Mouse (Mus musculus) MEL (cell line): Measurements from ENCODE around the gene Ntrk3. TPM values are rescaled to one million over a fixed set of nuclear protein-coding genes. Genes with fewer than 3 reads are reported as not detected.

Source experiments
- DNase-seq: peaks from one replicate; pipeline ENCODE4 v3.0.0; 2011; ENCODE audit warnings: low read depth, low spot score
- H3K27ac ChIP-seq: 2 replicates; pipeline ENCODE4 v1.5.1; 2012; ENCODE audit warnings: low read depth, mild to moderate bottlenecking, control low read depth, low read length, moderate library complexity; ENCODE audit not compliant: control insufficient read depth
- H3K27me3 ChIP-seq, 2 experiments: fragments of 150-350 bp in 1 of 2; sonication (generic) in 1 of 2; 2 replicates each; pipeline ENCODE4 v1.6.1; 2012; ENCODE audit warnings: low read length in 2 of 2, mild to moderate bottlenecking in 2 of 2, improper control_type of control experiment in 1 of 2, moderate library complexity in 1 of 2; ENCODE audit not compliant: insufficient read depth in 2 of 2, control insufficient read depth in 1 of 2
- H3K36me3 ChIP-seq, 2 experiments: 2 replicates each; pipeline ENCODE4 v1.6.1; 2012 to 2014; ENCODE audit warnings: low read length in 2 of 2, improper control_type of control experiment in 1 of 2, inconsistent platforms in 1 of 2, mild to moderate bottlenecking in 1 of 2; ENCODE audit not compliant: insufficient read depth in 2 of 2, control insufficient read depth in 1 of 2
- H3K4me1 ChIP-seq, 2 experiments: fragments of 150-350 bp in 1 of 2; sonication (generic) in 1 of 2; 2 replicates each; pipeline ENCODE4 v1.6.1; 2012; ENCODE audit warnings: low read length in 2 of 2, improper control_type of control experiment in 1 of 2, mild to moderate bottlenecking in 1 of 2; ENCODE audit not compliant: insufficient read depth in 2 of 2, control insufficient read depth in 1 of 2
- H3K4me3 ChIP-seq, 2 experiments: fragments of 150-350 bp in 1 of 2; sonication (generic) in 1 of 2; 2 replicates each; pipeline ENCODE4 v1.5.1; 2012; ENCODE audit warnings: low read depth in 2 of 2, low read length in 2 of 2, mild to moderate bottlenecking in 2 of 2, moderate library complexity in 2 of 2, control low read depth in 1 of 2, improper control_type of control experiment in 1 of 2; ENCODE audit not compliant: control insufficient read depth in 1 of 2, insufficient read depth in 1 of 2
- H3K79me2 ChIP-seq: 2 replicates; pipeline ENCODE4 v1.6.1; 2012; ENCODE audit warnings: mild to moderate bottlenecking, low read length, moderate library complexity; ENCODE audit not compliant: control insufficient read depth, poor library complexity, insufficient read depth
- H3K9ac ChIP-seq: 2 replicates; pipeline ENCODE4 v1.6.1; 2012; ENCODE audit warnings: low read depth, mild to moderate bottlenecking, control low read depth, low read length, moderate library complexity; ENCODE audit not compliant: control insufficient read depth, poor library complexity, severe bottlenecking
- H3K9me3 ChIP-seq: fragments of 150-350 bp; sonication (generic); replicated peaks from 2 replicates; pipeline ENCODE4 v1.6.1; 2012; ENCODE audit warnings: mild to moderate bottlenecking, low read length, improper control_type of control experiment, moderate library complexity; ENCODE audit not compliant: insufficient read depth
- CHD1 ChIP-seq: IDR thresholded peaks from 2 replicates; pipeline ENCODE4 v1.6.1; 2012; ENCODE audit warnings: low read depth, mild to moderate bottlenecking, inconsistent platforms, low read length, improper control_type of control experiment
- CHD2 ChIP-seq: IDR thresholded peaks from 2 replicates; pipeline ENCODE4 v1.6.1; 2011; ENCODE audit warnings: low read length, improper control_type of control experiment
- CTCF ChIP-seq, 3 experiments: IDR thresholded peaks in 2 of 3; conservative IDR thresholded peaks in 1 of 3; 2 replicates each; pipeline ENCODE4 v1.5.1; 2011 to 2012; ENCODE audit warnings: low read length in 3 of 3, low read depth in 2 of 3, mild to moderate bottlenecking in 2 of 3, improper control_type of control experiment in 1 of 3, inconsistent platforms in 1 of 3, mixed read lengths in 1 of 3, moderate library complexity in 1 of 3; ENCODE audit not compliant: control insufficient read depth in 1 of 3, insufficient read depth in 1 of 3, poor library complexity in 1 of 3, severe bottlenecking in 1 of 3
- E2F4 ChIP-seq: IDR thresholded peaks from 2 replicates; pipeline ENCODE4 v1.6.1; 2011; ENCODE audit warnings: low read depth, low read length, improper control_type of control experiment, borderline replicate concordance
- ELF1 ChIP-seq: IDR thresholded peaks from 2 replicates; pipeline ENCODE4 v1.6.1; 2014; ENCODE audit warnings: low read depth, mild to moderate bottlenecking, inconsistent platforms, low read length, improper control_type of control experiment, moderate library complexity
- ETS1 ChIP-seq: IDR thresholded peaks from 2 replicates; pipeline ENCODE4 v1.6.1; 2012; ENCODE audit warnings: low read depth, mild to moderate bottlenecking, inconsistent platforms, low read length, improper control_type of control experiment, moderate library complexity
- GABPA ChIP-seq: IDR thresholded peaks from 2 replicates; pipeline ENCODE4 v1.6.1; 2012; ENCODE audit warnings: low read depth, mild to moderate bottlenecking, inconsistent platforms, low read length, improper control_type of control experiment, moderate library complexity
- GATA1 ChIP-seq: IDR thresholded peaks from 2 replicates; pipeline ENCODE4 v1.6.1; 2011; ENCODE audit warnings: low read depth, low read length, improper control_type of control experiment
- MAX ChIP-seq: IDR thresholded peaks from 2 replicates; pipeline ENCODE4 v1.6.1; 2011; ENCODE audit warnings: low read length, improper control_type of control experiment
- MAZ ChIP-seq: IDR thresholded peaks from 2 replicates; pipeline ENCODE4 v1.6.1; 2012; ENCODE audit warnings: low read depth, mild to moderate bottlenecking, inconsistent platforms, low read length, improper control_type of control experiment
- MYB ChIP-seq: IDR thresholded peaks from 2 replicates; pipeline ENCODE4 v1.6.1; 2011; ENCODE audit warnings: mild to moderate bottlenecking, low read depth, low read length, improper control_type of control experiment
- NRF1 ChIP-seq: IDR thresholded peaks from 2 replicates; pipeline ENCODE4 v1.6.1; 2014; ENCODE audit warnings: low read depth, mild to moderate bottlenecking, inconsistent platforms, low read length, improper control_type of control experiment, moderate library complexity; ENCODE audit not compliant: poor library complexity, insufficient read depth, severe bottlenecking
- POLR2AphosphoS2 ChIP-seq: IDR thresholded peaks from 2 replicates; pipeline ENCODE4 v1.6.1; 2011; ENCODE audit warnings: low read length, improper control_type of control experiment
- RCOR1 ChIP-seq: IDR thresholded peaks from 2 replicates; pipeline ENCODE4 v1.6.1; 2012; ENCODE audit warnings: low read depth, mild to moderate bottlenecking, inconsistent platforms, low read length, improper control_type of control experiment
- SIN3A ChIP-seq: IDR thresholded peaks from 2 replicates; pipeline ENCODE4 v1.6.1; 2012; ENCODE audit warnings: low read length, improper control_type of control experiment, inconsistent platforms
- SMC3 ChIP-seq: IDR thresholded peaks from 2 replicates; pipeline ENCODE4 v1.6.1; 2011; ENCODE audit warnings: low read depth, low read length, improper control_type of control experiment
- TAL1 ChIP-seq: IDR thresholded peaks from 2 replicates; pipeline ENCODE4 v1.6.1; 2012; ENCODE audit warnings: mild to moderate bottlenecking, inconsistent platforms, low read length, moderate library complexity, mixed read lengths
- TBP ChIP-seq: IDR thresholded peaks from 2 replicates; pipeline ENCODE4 v1.8.0; 2011; ENCODE audit warnings: low read depth, low read length, improper control_type of control experiment
- USF2 ChIP-seq, 2 experiments: IDR thresholded peaks; 2 replicates each; pipeline ENCODE4 v1.6.1; 2011 to 2012; ENCODE audit warnings: improper control_type of control experiment in 2 of 2, low read length in 2 of 2, borderline replicate concordance in 1 of 2, inconsistent platforms in 1 of 2, low read depth in 1 of 2, mild to moderate bottlenecking in 1 of 2; ENCODE audit not compliant: insufficient read depth in 1 of 2
- ZC3H11A ChIP-seq: IDR thresholded peaks from 2 replicates; pipeline ENCODE4 v1.6.1; 2012; ENCODE audit warnings: low read depth, mild to moderate bottlenecking, inconsistent platforms, low read length, improper control_type of control experiment
- ZKSCAN1 ChIP-seq: IDR thresholded peaks from 2 replicates; pipeline ENCODE4 v1.6.1; 2012; ENCODE audit warnings: low read depth, mild to moderate bottlenecking, inconsistent platforms, low read length, improper control_type of control experiment, moderate library complexity
- polyA plus RNA-seq, 2 experiments: library from polyadenylated mRNA; stranded (reverse) in 1 of 2; unstranded in 1 of 2; fragments of >175 nt in 1 of 2; fragments of >200 nt in 1 of 2; gene quantifications; 2 replicates each; pipeline versions ENCODE4 v1.2.1 to v1.2.4; 2012; ENCODE audit warnings: low replicate concordance in 2 of 2, low read depth in 1 of 2; ENCODE audit not compliant: insufficient read length in 2 of 2, insufficient read depth in 1 of 2, missing spikeins in 1 of 2
- total RNA-seq: library from RNA; depleted of rRNA; stranded (reverse); fragments of 300-350 nt; gene quantifications from 2 replicates; pipeline ENCODE4 v1.2.3, GENCODE M21; 2012

Ntrk3 gene
- total and polyA plus RNA-seq, 3 experiments: 0.04 TPM; not detected in 2

DNA sequence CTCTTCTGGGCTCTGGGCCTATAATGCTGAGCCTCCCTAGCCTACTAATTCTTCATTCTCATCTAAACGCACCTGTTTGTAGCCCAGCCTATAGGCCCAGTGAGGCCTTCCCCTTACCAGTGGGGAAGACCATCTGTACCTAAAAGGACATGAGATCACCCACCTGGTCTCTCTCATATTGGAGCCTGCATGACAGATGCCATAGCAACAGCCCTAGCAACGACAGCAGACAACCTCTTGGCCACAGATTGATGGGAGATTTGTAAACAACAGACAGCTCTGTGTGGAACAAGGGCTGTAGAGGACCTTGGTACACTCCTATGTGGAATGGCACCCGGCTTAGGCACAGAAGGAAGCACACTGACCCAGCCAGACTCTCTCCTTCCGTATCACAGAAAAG is 195.3 kb downstream of the Ntrk3 start:
- Histone ChIP-seq H3K9ac (no peak overlapping the region), H3K9me3 (no peaks in the 10 kb centered on the region), H3K27me3 (no peaks in the 10 kb centered on the region; a peak in 1 of 4 replicates), H3K27ac (no peak overlapping the region), H3K4me1 (no peaks in the 10 kb centered on the region), H3K36me3 (no peaks in the 10 kb centered on the region), H3K79me2 (no peaks in the 10 kb centered on the region), H3K4me3 (no peak overlapping the region)
- no peak for DNase-seq
- TF ChIP-seq E2F4 (no peak), ZKSCAN1 (no peak), TAL1 (no peak), POLR2AphosphoS2 (no peak), SIN3A (no peak), ELF1 (no peak), CHD2 (no peak), MAX (no peak), MYB (no peak), GABPA (no peak), NRF1 (no peak), ZC3H11A (no peak), TBP (no peak), SMC3 (no peak), USF2 (IDR thresholded peaks at IDR 0.05; ENCODE audit: borderline replicate concordance in 1 of 2, insufficient read depth in 1 of 2, low read depth in 1 of 2, low read length in 2 of 2) (no peak)
- TF ChIP-seq, all 39 proteins: peak for 0

GRCm38 (mm10) chr7:78530286-78530685 is 207.5 kb downstream of the Ntrk3 start:
- Histone ChIP-seq H3K4me1 (no peaks in the 10 kb centered on the region), H3K27me3 (no peaks in the 10 kb centered on the region), H3K9me3 (no peaks in the 10 kb centered on the region), H3K79me2 (no peaks in the 10 kb centered on the region), H3K9ac (no peak overlapping the region), H3K4me3 (no peak overlapping the region), H3K27ac (no peak overlapping the region), H3K36me3 (no peaks in the 10 kb centered on the region)
- DNase-seq: no peak
- TF ChIP-seq GATA1: no peak
- no peak for TF ChIP-seq ETS1
- TF ChIP-seq CTCF (IDR thresholded peaks at IDR 0.05 in 2 of 3, conservative IDR thresholded peaks at IDR 0.05 in 1 of 3; ENCODE audit: control insufficient read depth in 1 of 3, insufficient read depth in 1 of 3, low read depth in 2 of 3, low read length in 3 of 3, poor library complexity in 1 of 3, severe bottlenecking in 1 of 3): no peak
- no peak for TF ChIP-seq MAZ
- no peak for TF ChIP-seq MAX
- no peak for TF ChIP-seq RCOR1
- no peak for TF ChIP-seq CHD1
- TF ChIP-seq TAL1: no peak
- TF ChIP-seq, all 39 proteins: peak for 0
